Mouse (Mus musculus) neural tube, embryonic 15.5 days (tissue): ENCODE results near the gene Olfr1313. TPM values are rescaled to one million over a fixed set of nuclear protein-coding genes. Genes with fewer than 3 reads are reported as not detected.
"Not testable (repeated sequence)": the region's sequence is repeated elsewhere in the genome, so short reads cannot be mapped to it uniquely, and the experiment has no call there.

Experiments used
- ATAC-seq: fragments of 200-750 bp; cut with Nextera tagmentation; 2 replicates; pipeline ENCODE4 v1.8.0; 2017; ENCODE audit warnings: mild to moderate bottlenecking, moderate TSS enrichment, moderate library complexity; ENCODE audit not compliant: low FRiP score
- H3K27ac ChIP-seq: fragments of 300-500 bp; sonication (generic); replicated peaks from 2 replicates; pipeline ENCODE4 v1.5.1; 2015; ENCODE audit warnings: mild to moderate bottlenecking, inconsistent platforms
- H3K27me3 ChIP-seq: fragments of 300-500 bp; sonication (generic); replicated peaks from 2 replicates; pipeline ENCODE4 v1.6.1; 2015; ENCODE audit warnings: inconsistent platforms
- H3K36me3 ChIP-seq: fragments of 300-500 bp; sonication (generic); 2 replicates; pipeline ENCODE4 v1.6.1; 2015; ENCODE audit warnings: inconsistent platforms
- H3K4me1 ChIP-seq: fragments of 300-500 bp; sonication (generic); 2 replicates; pipeline ENCODE4 v1.6.1; 2015; ENCODE audit warnings: inconsistent platforms
- H3K4me2 ChIP-seq: fragments of 300-500 bp; sonication (generic); 2 replicates; pipeline ENCODE4 v1.6.1; 2015; ENCODE audit warnings: inconsistent platforms, mild to moderate bottlenecking, moderate library complexity
- H3K4me3 ChIP-seq: fragments of 300-500 bp; sonication (generic); replicated peaks from 2 replicates; pipeline ENCODE4 v1.5.1; 2015; ENCODE audit warnings: mild to moderate bottlenecking, inconsistent platforms
- H3K9ac ChIP-seq: fragments of 300-500 bp; sonication (generic); replicated peaks from 2 replicates; pipeline ENCODE4 v1.6.1; 2015; ENCODE audit warnings: mild to moderate bottlenecking, inconsistent platforms
- H3K9me3 ChIP-seq: fragments of 300-500 bp; sonication (generic); replicated peaks from 2 replicates; pipeline ENCODE4 v1.6.1; 2016; ENCODE audit warnings: inconsistent platforms
- WGBS: fragments of 180-500 bp; shearing (Covaris S2); methylation state at CpG from one replicate; pipeline ENCODE4 v1.1.7; 2015; ENCODE audit warnings: mixed read lengths; 5-methylcytosine and 5-hydroxymethylcytosine counted together
- polyA plus RNA-seq: library from polyadenylated mRNA; unstranded; fragments of >200 nt; fragmentation: Nextera tagmentation; extraction: Ambion mirVana; gene quantifications from 2 replicates; pipeline ENCODE4 v1.2.1, GENCODE M21; 2015

Olfr1313 gene
- polyA plus RNA-seq = not detected in 2 replicates

- no peaks in the 10 kb centered on the region for H3K9me3 ChIP-seq
- H3K4me2 ChIP-seq = no peak within 1 kb of the TSS
- H3K27ac ChIP-seq = no peak within 1 kb of the TSS
- ATAC-seq = no peak
- H3K4me3 ChIP-seq = no peak within 1 kb of the TSS
- no peaks in the 10 kb centered on the region for H3K27me3 ChIP-seq
- no peak within 1 kb of the TSS for H3K9ac ChIP-seq
- no peaks in the 10 kb centered on the region for H3K36me3 ChIP-seq
- no peaks in the 10 kb centered on the region for H3K4me1 ChIP-seq
Observed at GRCm38 (mm10) chr2:112077743-112078142, at the start of gene Olfr1313. Gene Olfr1313, minus strand, starts transcription at chr2:112077843.

GRCm38 (mm10) chr2:112115340-112115739, 37.7 kb upstream of the Olfr1313 start, which contains the start of gene Olfr1315-ps1:
Gene Olfr1315-ps1, minus strand, starts transcription at chr2:112115440.
- no peaks in the 10 kb centered on the region for H3K4me1 ChIP-seq
- no peaks in the 10 kb centered on the region for H3K27me3 ChIP-seq
- no peak within 1 kb of the TSS for H3K9ac ChIP-seq
- H3K9me3 ChIP-seq = no peaks in the 10 kb centered on the region
- no peak for ATAC-seq
- no peak within 1 kb of the TSS for H3K4me3 ChIP-seq
- H3K27ac ChIP-seq = no peak within 1 kb of the TSS
- WGBS = 80% methylated on average over 1 of the region's 1 CpGs
- H3K4me2 ChIP-seq = no peak within 1 kb of the TSS
- no peaks in the 10 kb centered on the region for H3K36me3 ChIP-seq

GRCm38 (mm10) chr2:112096681-112097080, 19.0 kb upstream of the Olfr1313 start, which contains the start of gene Olfr1314:
Gene Olfr1314, minus strand, starts transcription at chr2:112096781.
- Histone ChIP-seq H3K27ac (no peak within 1 kb of the TSS), H3K4me1 (no peaks in the 10 kb centered on the region), H3K27me3 (no peaks in the 10 kb centered on the region), H3K9me3 (no peaks in the 10 kb centered on the region), H3K9ac (no peak within 1 kb of the TSS), H3K4me2 (no peak within 1 kb of the TSS), H3K36me3 (no peaks in the 10 kb centered on the region), H3K4me3 (no peak within 1 kb of the TSS)
- ATAC-seq = no peak

- no peak for ATAC-seq
Observed at GRCm38 (mm10) chr2:112050138-112050537, 27.5 kb downstream of the Olfr1313 start, which contains the start of gene Olfr1312. Gene Olfr1312, minus strand, starts transcription at chr2:112050238.

GRCm38 (mm10) chr2:112026971-112027370, 50.7 kb downstream of the Olfr1313 start:
- 58% methylated on average over 6 of the region's 6 CpGs for WGBS
- H3K4me2 ChIP-seq, H3K27me3 ChIP-seq, H3K4me1 ChIP-seq, H3K9me3 ChIP-seq, H3K9ac ChIP-seq, H3K4me3 ChIP-seq, ATAC-seq, H3K27ac ChIP-seq, H3K36me3 ChIP-seq: not testable (repeated sequence)

More at GRCm38 (mm10) chr2:112050138-112050537, 27.5 kb downstream of the Olfr1313 start, which contains the start of gene Olfr1312:
- Histone ChIP-seq H3K9me3 (no peaks in the 10 kb centered on the region), H3K36me3 (no peaks in the 10 kb centered on the region), H3K4me3 (no peak within 1 kb of the TSS), H3K4me2 (no peak within 1 kb of the TSS), H3K27me3 (no peaks in the 10 kb centered on the region), H3K27ac (no peak within 1 kb of the TSS), H3K9ac (no peak within 1 kb of the TSS), H3K4me1 (no peaks in the 10 kb centered on the region)
- 38% methylated on average over 1 of the region's 1 CpGs for WGBS

GRCm38 (mm10) chr2:112024312-112024711, 53.3 kb downstream of the Olfr1313 start, which contains the start of gene Olfr1311:
Gene Olfr1311, minus strand, starts transcription at chr2:112024412.
- H3K27ac ChIP-seq = no peak within 1 kb of the TSS
- no peak within 1 kb of the TSS for H3K9ac ChIP-seq
- H3K9me3 ChIP-seq = no peaks in the 10 kb centered on the region
- H3K4me3 ChIP-seq = no peak within 1 kb of the TSS
- ATAC-seq = no peak
- H3K4me2 ChIP-seq = no peak within 1 kb of the TSS
- H3K27me3 ChIP-seq = no peaks in the 10 kb centered on the region
- WGBS = 94% methylated on average over 2 of the region's 2 CpGs
- H3K4me1 ChIP-seq = no peaks in the 10 kb centered on the region
- no peaks in the 10 kb centered on the region for H3K36me3 ChIP-seq

Other genes starting within 250 kb of the Olfr1313 start
- not detected in 2 replicates for gene Olfr1305, start 200.7 kb downstream of the Olfr1313 start, polyA plus RNA-seq
- not detected in 2 replicates for gene Olfr1306, start 161.6 kb downstream of the Olfr1313 start, polyA plus RNA-seq
- gene Olfr1307, start 128.4 kb downstream of the Olfr1313 start, polyA plus RNA-seq = 0.01 TPM in 1 of 2 replicates, not detected in the other
- gene Olfr1308, start 112.9 kb downstream of the Olfr1313 start, polyA plus RNA-seq = not detected in 2 replicates
- gene Olfr1309, start 87.6 kb downstream of the Olfr1313 start, polyA plus RNA-seq = not detected in 2 replicates
- gene Olfr1310, start 65.1 kb downstream of the Olfr1313 start, polyA plus RNA-seq = not detected in 2 replicates
- not detected in 2 replicates for gene Olfr1311, start 53.4 kb downstream of the Olfr1313 start, polyA plus RNA-seq
- not detected in 2 replicates for gene Olfr1312, start 27.6 kb downstream of the Olfr1313 start, polyA plus RNA-seq
- not detected in 2 replicates for gene Olfr1314, start 18.9 kb upstream of the Olfr1313 start, polyA plus RNA-seq
- not detected in 2 replicates for gene Olfr1315-ps1, start 37.6 kb upstream of the Olfr1313 start, polyA plus RNA-seq
- not detected in 2 replicates for gene Olfr1316, start 57.1 kb upstream of the Olfr1313 start, polyA plus RNA-seq
- gene Olfr1317, start 62.5 kb upstream of the Olfr1313 start, polyA plus RNA-seq = not detected in 2 replicates
- not detected in 2 replicates for gene Olfr1318, start 76.4 kb upstream of the Olfr1313 start, polyA plus RNA-seq
- 26.7 and 27.8 TPM in 2 replicates for gene Lpcat4, start 161.6 kb upstream of the Olfr1313 start, polyA plus RNA-seq
- not detected in 2 replicates for gene Nutm1, start 181.4 kb upstream of the Olfr1313 start, polyA plus RNA-seq
- 205 and 216 TPM in 2 replicates for gene Nop10, start 184.1 kb upstream of the Olfr1313 start, polyA plus RNA-seq
- gene Slc12a6, start 188.0 kb upstream of the Olfr1313 start, polyA plus RNA-seq = 15.1 and 15.2 TPM in 2 replicates
- not detected in 2 replicates for gene Gm21985, start 188.5 kb upstream of the Olfr1313 start, polyA plus RNA-seq